Mouse (Mus musculus): ENCODE data around the gene Shc3.

GRCm38 (mm10) chr13:51598063-51598462 is 28.8 kb upstream of the Shc3 start:
- TF ChIP-seq GATA1 (IDR thresholded peaks at IDR 0.05; ENCODE audit: low read length) (no peak), TAL1 (IDR thresholded peaks at IDR 0.05; ENCODE audit: low read length) (no peak)

All from erythroblast, embryonic 14.5 days (primary cell).